Mouse (Mus musculus): ENCODE measurements at regions not wholly inside any gene's neighbourhood (a gene's known extent, or its start where the extent isn't known, plus 50 kb on each side); places are given as distances from the start of the nearest gene placed in this dataset.

GRCm38 (mm10) chr10:29921658-29922057 lies 278.7 kb downstream of the Cenpw start:
- peak; percentile 58 for DNase-seq (ENCODE audit: low read depth, low spot score)

GRCm38 (mm10) chr10:29897780-29898363 lies 302.5 kb downstream of the Cenpw start:
- DNase-seq (ENCODE audit: low read depth, low spot score) = peak; percentile 52

- no peak for DNase-seq (ENCODE audit: low read depth, low spot score)
Observed at GRCm38 (mm10) chr10:29864566-29864965, 328.9 kb upstream of the Rspo3 start.

GRCm38 (mm10) chr10:29855749-29856313 lies 320.2 kb upstream of the Rspo3 start:
- no peak for DNase-seq (ENCODE audit: low read depth, low spot score)

- DNase-seq (ENCODE audit: low read depth, low spot score) = no peak
Observed at GRCm38 (mm10) chr10:29852516-29852915, 316.8 kb upstream of the Rspo3 start.

GRCm38 (mm10) chr10:29824939-29825658 lies 289.4 kb upstream of the Rspo3 start:
- DNase-seq (ENCODE audit: low read depth, low spot score) = peak; percentile 13

GRCm38 (mm10) chr10:29824413-29824812 lies 288.7 kb upstream of the Rspo3 start:
- no peak for DNase-seq (ENCODE audit: low read depth, low spot score)

GRCm38 (mm10) chr10:29823177-29823576 lies 287.5 kb upstream of the Rspo3 start:
- DNase-seq (ENCODE audit: low read depth, low spot score) = no peak

- DNase-seq (ENCODE audit: low read depth, low spot score) = peak; percentile 77
Observed at GRCm38 (mm10) chr10:29803915-29804545, 268.4 kb upstream of the Rspo3 start.

GRCm38 (mm10) chr10:29802637-29803036 lies 267.0 kb upstream of the Rspo3 start:
- DNase-seq (ENCODE audit: low read depth, low spot score) = no peak

- no peak for DNase-seq (ENCODE audit: low read depth, low spot score)
Observed at GRCm38 (mm10) chr10:29794663-29795062, 259.0 kb upstream of the Rspo3 start.

GRCm38 (mm10) chr10:29786220-29786810 lies 250.6 kb upstream of the Rspo3 start:
- DNase-seq (ENCODE audit: low read depth, low spot score) = no peak

GRCm38 (mm10) chr10:29736677-29737076 lies 201.0 kb upstream of the Rspo3 start:
- DNase-seq (ENCODE audit: low read depth, low spot score) = peak; percentile 7

- DNase-seq (ENCODE audit: low read depth, low spot score) = no peak
Observed at GRCm38 (mm10) chr10:29725319-29725718, 189.7 kb upstream of the Rspo3 start.

GRCm38 (mm10) chr10:29710967-29711366 lies 175.3 kb upstream of the Rspo3 start:
- no peak for DNase-seq (ENCODE audit: low read depth, low spot score)

- DNase-seq (ENCODE audit: low read depth, low spot score) = peak; percentile 61
Observed at GRCm38 (mm10) chr10:29708653-29709052, 173.0 kb upstream of the Rspo3 start.

GRCm38 (mm10) chr10:29693009-29693935 lies 157.6 kb upstream of the Rspo3 start:
- DNase-seq (ENCODE audit: low read depth, low spot score) = no peak

GRCm38 (mm10) chr10:29689529-29689928 lies 153.9 kb upstream of the Rspo3 start:
- DNase-seq (ENCODE audit: low read depth, low spot score) = no peak

- DNase-seq (ENCODE audit: low read depth, low spot score) = no peak
Observed at GRCm38 (mm10) chr10:29686982-29687381, 151.3 kb upstream of the Rspo3 start.

- DNase-seq (ENCODE audit: low read depth, low spot score) = no peak
Observed at GRCm38 (mm10) chr10:29674377-29674776, 138.7 kb upstream of the Rspo3 start.

- no peak for DNase-seq (ENCODE audit: low read depth, low spot score)
Observed at GRCm38 (mm10) chr10:29661752-29662151, 126.1 kb upstream of the Rspo3 start.

All from 3T3-L1 (cell line).